Mouse (Mus musculus): Measurements from ENCODE around the gene Rassf3. TPM values are rescaled to one million over a fixed set of nuclear protein-coding genes. Genes with fewer than 3 reads are reported as not detected.
A peak's percentile ranks its signal among the peaks of the same experiment; 100 is the strongest.

The Rassf3 gene
- total RNA-seq, 2 experiments from 2014 or later: 12.0 to 12.6 TPM

DNA sequence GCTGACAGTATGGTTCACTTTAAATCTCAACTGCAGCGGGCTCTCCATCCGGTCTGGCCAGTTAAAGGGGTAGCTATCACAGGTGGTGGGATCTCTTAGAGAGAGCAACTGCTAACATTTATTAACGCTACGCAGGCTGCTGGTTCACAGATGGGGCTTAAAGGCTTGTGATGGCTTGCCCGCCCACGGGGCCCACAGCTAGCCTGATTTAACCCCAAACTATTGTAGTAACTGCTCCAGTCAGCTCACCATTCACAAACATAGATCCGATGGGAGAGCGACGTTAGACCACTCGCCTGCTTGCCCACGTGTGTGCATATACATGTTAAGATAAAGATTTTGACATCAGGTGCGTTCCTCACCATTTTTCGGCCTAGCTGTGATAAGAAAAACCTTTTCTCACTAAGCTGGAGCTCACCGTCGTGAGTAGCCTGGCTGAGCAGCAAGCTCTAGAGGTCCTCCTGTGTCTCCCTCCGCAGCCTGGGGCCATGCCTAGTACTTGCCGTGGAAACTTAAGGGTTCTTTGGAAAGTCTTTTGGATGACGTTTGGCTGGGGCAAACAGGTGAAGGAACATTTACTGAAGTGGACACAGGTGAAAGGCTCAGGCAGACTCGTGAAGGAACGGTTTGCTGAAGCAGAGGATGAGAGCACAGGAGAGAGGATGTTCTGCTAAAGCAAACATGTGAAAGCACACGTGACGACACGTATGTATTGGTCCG, 13.8 kb downstream of the Rassf3 start:
- DNase-seq (ENCODE audit: low spot score in 2 of 2): no peak

DNA sequence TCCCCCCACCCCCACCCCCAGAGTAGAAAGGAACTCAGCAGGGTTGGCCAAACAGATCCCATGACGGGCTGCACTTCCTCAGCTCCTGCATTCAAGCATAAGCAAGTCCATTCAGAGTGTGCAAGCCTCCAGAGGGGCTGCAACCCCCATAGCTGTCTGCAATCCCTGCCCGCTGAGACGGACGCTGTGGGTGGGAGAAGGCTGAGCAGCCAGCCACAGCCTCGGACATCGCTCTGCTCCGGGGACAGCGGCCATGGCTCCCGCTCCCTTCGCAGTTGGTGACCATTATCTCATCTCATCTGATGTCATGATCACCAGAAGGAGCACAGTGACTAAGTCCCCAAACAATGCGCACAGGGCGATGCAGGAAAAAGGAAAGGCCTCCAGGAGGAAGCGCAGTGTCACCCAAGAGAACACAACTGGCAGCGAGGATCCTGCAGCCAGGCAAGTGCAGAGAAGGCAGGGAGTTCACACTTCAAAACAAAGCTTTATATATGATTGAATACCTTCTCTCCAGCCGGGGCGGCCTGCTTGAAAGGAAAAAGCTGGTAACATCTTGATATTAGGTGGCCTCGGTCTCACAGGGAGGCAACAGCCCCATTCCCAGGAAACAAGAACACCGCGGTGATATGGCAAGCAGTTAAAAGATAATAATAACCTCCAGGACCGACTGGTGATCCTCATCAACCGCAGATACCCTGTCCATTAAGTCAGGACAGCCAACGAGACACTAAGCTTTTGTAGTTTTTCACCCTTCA, 14.6 kb downstream of the Rassf3 start:
- no peak for DNase-seq (ENCODE audit: low spot score in 2 of 2)

DNA sequence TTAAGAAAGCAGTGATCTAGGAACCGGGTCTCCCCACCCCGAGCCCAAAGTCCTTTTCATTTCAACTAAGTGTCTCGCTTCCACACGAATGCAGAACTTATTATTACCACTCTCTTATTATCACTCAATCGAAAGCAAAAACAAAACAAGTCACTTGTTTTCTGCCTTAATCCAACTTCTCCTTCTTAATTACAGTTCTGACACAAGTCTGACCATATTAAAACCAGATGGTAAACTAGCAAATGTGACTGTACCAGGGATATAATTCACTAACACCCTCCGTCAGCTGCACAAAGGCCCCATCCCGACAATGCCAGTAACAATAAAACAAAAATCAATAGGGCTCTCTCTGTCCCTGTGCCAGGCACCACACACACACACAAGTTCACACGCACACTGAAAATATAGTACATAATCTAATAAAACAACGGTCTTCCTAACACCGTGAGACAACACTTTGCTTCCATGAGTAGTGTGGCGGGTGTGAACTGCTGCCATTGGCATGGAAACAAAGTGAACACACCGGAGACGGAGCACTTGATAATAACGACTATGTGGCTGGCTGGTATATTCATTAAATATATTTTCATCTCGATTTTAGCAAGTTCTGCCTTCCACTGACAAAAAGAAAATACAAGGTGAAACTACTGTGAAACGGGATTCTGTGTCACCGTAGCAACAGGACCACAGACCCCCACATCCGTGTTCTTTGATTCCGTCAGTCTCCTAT, 16.9 kb downstream of the Rassf3 start:
- no peak for DNase-seq (ENCODE audit: low spot score in 2 of 2)

DNA sequence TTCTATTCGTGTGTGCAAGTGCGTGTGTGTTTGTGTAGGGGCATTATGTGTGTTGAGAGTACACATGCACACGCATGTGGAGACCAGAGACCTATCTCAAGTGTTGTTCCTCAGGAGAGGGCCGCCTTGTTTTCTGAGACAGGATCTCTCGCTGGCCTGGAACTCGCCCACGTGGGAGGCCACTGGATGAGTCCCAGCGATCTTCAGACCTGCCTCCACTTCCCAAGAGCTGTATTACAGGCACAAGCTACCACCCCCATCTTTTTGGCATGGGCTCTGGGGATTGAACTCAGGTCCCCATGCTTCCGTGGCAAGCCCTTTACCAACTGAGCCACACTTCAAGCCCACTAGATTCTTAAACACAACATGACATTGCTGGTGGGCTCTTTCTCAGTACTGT, 17.7 kb downstream of the Rassf3 start:
- DNase-seq (ENCODE audit: low spot score in 2 of 2): no peak

DNA sequence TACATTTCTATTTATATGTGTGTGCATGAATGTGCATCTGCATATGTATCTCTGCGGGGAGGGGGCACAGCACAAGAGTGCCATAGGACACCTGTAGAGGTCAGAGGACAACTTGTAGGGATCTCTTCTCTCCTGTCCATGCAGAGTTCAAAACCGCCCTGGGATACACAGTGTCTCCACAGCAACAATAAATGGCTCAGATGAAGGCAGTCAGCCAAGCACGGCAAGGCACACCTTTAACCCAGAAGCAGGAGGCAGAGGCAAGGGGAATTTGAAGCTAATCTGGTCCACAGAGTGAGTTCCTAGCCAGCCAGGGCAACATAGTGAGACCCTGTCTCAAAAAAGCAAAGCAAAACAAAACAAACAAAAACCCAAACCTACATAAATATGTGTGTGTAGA, 18.8 kb downstream of the Rassf3 start:
- DNase-seq (ENCODE audit: low spot score in 2 of 2): no peak

DNA sequence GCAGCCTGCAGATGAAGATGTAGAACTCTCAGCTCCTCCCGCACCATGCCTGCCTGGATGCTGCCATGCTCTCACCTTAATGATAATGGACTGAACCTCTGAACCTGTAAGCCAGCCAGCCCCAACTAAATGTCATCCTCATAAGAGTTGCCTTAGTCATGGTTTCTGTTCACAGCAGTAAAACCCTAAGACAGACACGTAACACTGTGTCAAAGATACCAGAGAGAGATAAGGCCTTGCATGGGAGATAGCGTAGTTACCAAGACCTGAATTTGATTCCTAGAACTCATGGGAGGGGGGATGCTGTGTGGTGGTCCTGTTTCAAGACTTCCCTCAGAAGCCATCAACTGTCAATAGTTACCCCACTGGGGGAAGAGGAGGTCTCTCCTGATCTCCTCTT, 20.6 kb downstream of the Rassf3 start:
- DNase-seq (ENCODE audit: low spot score in 2 of 2): no peak

DNA sequence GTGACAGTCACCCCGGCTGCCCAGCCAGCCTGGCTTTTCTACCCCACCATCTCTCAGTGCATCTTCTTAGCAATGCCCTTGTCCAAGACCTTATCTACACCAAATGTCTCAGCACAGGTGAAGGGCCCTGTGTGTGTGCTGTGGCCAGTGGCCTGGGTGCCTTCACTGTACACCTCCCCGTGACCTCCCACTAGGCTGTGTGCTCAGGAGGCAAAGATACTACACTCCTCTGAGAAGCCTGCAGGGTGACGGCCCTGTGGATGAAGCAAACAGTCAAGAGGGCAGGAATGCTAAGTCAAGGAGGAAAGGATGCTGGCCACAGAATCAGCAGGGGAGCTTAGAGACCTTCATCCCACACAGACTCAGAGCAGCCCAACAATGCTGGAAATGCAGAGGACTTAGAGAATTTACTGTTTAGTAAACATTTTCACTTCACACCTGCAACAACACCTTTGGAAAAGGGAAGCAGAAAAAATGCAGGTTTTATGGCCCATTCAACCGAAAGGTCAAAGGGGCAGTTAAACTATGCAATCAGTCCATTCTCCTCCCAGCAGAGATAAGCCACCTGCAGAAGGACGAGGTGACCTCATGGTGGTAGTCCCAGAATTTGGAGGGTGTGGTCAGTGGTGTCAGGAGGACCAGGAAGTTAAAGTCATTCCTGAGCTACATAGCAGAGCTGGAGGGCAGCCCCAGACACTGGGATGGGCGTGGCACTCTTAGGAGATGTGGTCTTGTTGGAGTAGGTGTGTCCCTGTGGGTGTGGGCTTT, 21.3 kb downstream of the Rassf3 start:
- no peak for DNase-seq (ENCODE audit: low spot score in 2 of 2)

DNA sequence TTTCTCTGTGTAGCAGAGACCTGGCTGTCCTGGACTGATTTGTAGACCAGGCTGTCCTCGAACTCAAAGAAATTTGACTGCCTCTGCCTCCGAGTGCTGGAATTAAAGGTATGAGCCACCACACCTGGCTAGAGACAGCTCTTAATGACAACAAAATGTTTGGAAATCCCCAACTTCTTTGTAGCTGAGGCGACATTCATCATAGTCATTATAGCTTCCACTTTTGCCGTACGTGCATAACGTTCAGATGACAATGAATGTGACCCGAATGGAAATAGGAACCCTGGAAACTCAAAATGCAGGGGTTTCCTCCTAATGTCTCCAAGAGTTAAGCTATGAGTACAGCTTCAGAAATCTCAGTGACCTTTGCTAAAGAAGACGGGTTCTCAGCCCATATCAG, 22.1 kb downstream of the Rassf3 start:
- no peak for DNase-seq (ENCODE audit: low spot score in 2 of 2)

DNA sequence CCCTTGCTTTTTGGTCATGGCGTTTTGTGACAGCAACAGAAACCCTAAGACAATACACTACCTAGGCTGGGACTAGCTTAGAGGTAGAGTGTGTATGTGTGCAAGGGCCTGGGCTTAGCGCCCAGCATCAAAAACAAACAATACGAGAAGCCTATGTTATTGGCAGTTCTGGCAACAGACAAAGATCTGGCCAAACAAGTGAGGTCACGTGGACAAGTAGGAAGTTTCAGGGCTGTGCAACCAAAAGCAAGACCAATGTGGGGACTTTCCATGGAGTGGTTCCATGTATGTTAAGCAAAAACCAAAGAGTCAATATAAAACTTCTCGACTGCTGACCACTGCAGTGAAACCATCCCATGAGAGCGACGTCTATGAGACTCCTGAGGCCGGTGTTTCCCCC, 30.3 kb downstream of the Rassf3 start:
- DNase-seq (ENCODE audit: low spot score in 2 of 2): no peak

DNA sequence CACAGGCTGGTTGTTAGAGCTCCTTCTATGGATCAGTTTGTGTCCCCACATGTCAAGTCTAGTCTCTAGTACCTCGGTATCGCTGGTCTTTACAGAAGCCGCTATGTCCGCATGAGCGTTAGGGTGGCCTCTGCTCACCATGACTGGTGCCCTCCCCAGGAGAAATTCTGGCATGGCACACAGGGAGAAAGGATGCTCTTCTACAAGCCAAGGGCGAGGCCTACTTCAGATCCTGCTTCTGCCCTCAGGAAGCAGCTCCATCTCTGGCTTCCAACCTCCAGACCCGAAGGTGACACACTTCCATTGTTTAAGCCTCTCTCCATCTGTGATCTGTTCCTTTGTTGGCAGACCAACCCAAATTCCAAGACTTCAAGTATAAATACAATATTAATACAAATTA, 31.9 kb downstream of the Rassf3 start:
- no peak for DNase-seq (ENCODE audit: low spot score in 2 of 2)

DNA sequence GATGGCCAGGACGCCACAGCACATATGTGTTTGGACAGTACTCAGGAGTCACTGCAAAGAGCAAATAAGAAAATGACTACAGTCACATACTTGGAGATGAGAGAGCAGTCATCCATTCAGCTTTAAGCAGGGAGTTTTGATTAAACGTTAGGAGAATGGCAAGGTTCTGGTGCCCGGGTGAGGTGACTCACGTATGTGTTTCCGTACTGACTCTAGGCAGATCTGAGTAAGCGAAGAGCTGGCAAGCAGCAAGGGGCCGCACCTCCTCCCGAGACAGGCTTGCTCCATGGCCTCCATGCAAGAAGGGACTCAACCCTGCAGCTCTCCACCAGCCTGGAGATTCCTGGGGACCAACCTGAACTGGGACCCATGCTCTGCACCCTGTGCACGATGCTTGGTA, 32.4 kb downstream of the Rassf3 start:
- no peak for DNase-seq (ENCODE audit: low spot score in 2 of 2)

DNA sequence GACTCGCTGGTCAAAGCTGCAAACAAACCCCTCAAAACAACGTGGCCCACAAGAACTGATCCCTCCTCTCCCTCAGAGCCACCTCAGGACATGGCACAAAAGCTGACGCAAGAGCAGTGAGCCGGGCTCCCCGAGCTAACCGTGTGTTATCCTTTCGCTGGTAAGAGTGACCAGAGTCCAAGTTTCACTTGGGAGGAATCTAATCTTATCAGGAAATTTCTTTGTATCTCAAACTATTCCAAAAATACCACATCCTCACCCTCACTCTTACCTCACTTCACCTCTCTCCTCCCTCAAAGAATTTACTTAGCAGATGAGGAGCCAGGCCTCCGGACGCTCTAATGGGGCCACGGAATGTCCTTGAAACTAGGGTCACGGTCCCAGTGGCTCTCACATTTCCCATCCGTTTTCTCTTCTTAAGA, 36.8 kb downstream of the Rassf3 start:
- no peak for DNase-seq (ENCODE audit: low spot score in 2 of 2)

DNA sequence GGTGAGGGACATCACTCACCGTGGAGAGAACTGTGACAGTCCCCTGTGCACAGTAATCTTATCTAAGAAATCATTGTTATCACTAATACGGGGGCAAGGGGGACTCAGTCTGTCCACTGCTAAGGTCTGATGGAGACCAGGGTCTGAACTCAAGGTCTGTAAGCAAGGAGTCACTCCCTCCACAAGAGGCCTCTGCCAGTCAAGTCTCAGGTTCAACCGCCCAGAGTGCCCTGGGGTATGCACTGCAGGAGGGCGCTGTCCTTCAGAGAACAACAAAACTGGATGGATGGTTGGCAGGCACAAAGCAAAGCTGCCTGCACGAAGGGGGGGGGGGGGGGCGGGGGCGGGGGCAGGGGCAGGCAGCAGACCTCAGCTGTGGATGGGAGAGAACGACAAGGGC, 38.0 kb downstream of the Rassf3 start:
- no peak for DNase-seq (ENCODE audit: low spot score in 2 of 2)

DNA sequence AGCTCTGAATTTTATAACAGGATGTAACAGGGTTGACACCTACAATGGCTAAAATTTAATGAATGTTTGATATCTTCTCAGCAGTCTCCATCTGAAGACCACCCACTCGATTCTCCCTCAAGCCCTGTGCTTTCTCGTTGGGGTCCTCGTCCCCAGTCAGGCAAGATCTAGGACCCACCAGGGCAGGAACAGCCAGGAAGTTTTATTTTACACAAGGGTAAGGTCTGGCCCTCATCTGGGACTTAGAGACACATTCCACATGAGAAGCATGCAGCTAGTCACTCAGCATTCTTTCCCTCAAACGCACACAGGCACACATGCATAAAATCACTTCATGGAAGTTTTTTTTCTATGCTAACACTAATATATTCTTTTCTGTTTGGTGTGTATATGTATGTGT, 39.5 kb downstream of the Rassf3 start:
- DNase-seq (ENCODE audit: low spot score in 2 of 2): no peak

DNA sequence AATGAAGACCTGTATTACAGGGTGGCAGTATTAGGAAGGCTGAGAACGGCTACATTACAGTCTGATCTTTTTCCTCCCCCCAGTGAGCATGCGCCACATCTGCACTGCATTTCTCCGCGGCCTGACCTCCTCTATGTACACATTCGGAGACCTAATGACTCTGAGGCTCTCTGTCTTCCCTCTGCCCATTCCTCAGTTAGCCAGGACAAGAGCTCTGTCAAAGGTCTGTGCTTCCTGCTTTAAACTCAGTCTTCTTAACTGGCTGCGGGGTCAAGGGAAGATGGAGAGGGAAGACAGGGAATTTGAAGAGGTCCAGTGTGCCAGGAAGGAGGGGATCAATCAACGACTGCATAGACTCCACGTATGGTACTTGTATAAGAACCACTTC, 39.9 kb downstream of the Rassf3 start:
- DNase-seq (ENCODE audit: low spot score in 2 of 2): no peak

DNA sequence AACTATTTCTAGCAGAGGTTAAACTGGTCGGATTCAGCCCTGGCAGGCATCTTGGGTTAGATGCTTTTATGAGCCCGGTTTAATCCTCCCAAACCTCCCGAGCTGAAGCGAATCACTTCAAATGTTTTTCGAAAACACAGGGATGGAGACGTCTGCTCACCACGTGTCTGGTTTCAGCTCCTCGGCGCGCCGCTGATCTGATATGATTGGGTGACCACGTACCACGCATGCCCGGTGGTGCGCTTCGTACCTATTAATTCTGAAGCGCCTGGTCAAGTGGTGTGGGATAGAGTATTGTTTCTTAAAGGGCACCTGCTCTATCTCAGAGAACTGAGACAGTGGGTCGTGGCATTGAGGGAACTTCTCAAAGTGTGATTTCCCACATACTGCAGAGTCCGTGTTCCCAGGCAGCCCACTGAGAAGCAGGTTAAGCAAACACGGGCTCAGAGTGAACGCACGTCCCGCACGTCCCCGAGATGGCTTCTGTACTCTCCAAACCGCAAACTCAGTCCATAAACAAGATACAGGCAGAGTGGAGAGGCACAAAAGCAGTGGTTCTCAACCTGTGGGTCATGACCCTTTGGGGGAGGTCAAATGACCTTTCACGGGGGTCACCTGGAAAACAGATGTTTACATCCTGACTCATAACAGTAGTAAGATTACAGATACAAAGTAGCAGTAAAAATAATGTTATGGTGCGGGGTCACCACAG, 40.4 kb downstream of the Rassf3 start:
- DNase-seq (ENCODE audit: low spot score in 2 of 2): no peak

DNA sequence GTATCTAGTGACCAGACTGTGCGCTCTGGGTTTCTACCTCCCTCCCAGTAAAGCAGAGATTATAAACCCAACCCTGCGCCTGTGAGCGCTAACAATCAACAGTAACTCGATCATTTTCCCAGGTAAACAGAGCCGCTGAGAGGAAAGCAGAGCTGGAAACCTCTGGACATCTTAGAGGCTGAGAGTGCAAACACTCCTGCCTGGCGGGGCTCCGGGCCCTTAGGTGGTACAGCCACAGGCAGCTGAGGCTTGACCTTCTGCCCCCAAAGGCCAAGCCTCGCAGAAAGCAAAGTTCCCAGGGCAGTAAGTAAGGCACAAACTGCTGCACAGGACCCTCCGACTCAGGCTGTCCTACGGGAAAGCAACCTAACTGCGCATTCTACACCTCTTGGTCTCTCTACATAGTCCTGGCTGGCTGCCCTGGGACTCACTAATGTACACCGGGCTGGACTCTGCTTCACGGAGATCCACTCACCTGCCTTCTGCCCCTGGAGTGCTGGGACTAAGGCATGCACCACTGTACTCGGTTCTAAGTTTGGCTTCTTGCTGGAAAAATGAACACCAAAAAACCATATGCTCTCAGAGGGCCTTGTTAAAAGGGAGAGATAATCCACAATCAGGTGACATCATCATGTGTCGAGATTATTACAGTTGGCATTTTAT, 41.6 kb downstream of the Rassf3 start:
- no peak for DNase-seq (ENCODE audit: low spot score in 2 of 2)

DNA sequence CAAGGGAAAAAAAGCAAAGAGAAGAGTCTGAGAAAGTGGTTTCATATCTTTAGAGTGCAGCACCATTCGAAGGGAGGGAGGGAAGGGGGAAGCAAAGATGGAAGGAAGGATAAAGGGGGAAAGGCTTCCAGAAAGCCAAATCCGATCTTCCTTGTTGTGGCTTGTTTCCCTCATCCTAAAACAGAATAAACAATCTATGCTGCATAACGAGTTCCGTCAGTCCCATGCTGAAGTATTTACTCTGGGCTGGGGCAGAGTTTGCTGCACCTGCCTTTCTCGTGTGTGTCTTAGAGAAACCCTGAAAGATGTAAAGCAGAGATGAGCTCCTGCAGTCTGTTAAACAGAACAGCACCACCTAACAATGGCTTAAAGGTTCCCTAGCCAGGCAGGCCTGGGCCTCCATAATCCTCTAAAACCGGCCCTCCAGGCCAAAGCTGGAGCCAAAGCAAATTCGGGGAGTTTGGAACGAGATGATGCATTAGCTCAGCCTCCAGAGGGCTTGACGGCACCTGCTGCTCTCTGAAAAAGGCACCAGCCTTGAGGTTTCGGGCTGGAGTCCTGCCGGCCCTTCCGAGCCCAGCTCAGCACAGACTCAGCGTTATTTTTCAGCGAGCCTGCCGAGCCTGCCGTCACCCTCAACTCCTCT, 43.4 kb downstream of the Rassf3 start:
- DNase-seq (ENCODE audit: low spot score in 2 of 2): no peak

DNA sequence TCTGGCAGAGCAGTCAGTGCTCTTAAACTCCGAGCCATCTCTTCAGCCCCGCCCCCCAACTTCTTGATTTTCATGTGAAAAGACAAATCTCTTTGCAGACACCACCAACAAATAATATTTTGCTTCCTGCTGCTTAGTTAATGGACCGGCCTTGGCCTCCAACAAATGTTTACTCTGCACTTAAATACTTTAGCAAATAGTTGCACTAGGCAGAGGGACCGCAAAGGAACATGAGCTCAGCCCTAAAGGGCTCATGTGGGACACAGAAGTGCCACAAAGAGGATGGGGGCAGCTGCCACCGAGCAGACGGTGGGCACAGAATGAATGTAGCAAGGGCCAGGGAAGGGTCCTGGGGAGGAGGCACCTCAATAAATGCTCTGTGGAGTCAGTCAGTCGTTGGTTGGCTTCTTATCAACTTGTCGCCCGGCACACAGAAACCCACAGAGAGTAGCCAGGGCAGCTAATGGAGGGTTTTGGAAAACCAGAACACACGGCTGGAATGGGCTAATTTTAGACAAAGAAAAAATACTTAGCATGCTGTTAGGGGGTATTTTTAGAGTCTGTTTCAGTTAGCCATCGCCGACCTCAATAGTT, 44.0 kb downstream of the Rassf3 start:
- peak in 1 of 2 experiments; percentile 44 for DNase-seq (ENCODE audit: low spot score in 2 of 2)
